Mouse (Mus musculus) hindbrain, embryonic 13.5 days (tissue): Measurements from ENCODE around the gene Ranbp3. TPM values are rescaled to one million over a fixed set of nuclear protein-coding genes. Genes with fewer than 3 reads are reported as not detected.

Source experiments
- ATAC-seq: fragments of 200-750 bp; cut with Nextera tagmentation; 2 replicates; pipeline ENCODE4 v1.8.0; 2017; ENCODE audit warnings: moderate TSS enrichment; ENCODE audit not compliant: low FRiP score
- H3K27ac ChIP-seq: fragments of 300-500 bp; sonication (generic); 2 replicates; pipeline ENCODE4 v1.5.1; 2015; ENCODE audit warnings: inconsistent platforms, mild to moderate bottlenecking, moderate library complexity
- H3K27me3 ChIP-seq: fragments of 300-500 bp; sonication (generic); 2 replicates; pipeline ENCODE4 v1.6.1; 2015; ENCODE audit warnings: mild to moderate bottlenecking, inconsistent platforms
- H3K36me3 ChIP-seq: fragments of 300-500 bp; sonication (generic); 2 replicates; pipeline ENCODE4 v1.6.1; 2015; ENCODE audit warnings: mild to moderate bottlenecking, inconsistent platforms
- H3K4me1 ChIP-seq: fragments of 300-500 bp; sonication (generic); replicated peaks from 2 replicates; pipeline ENCODE4 v1.6.1; 2015; ENCODE audit warnings: inconsistent platforms
- H3K4me2 ChIP-seq: fragments of 300-500 bp; sonication (generic); 2 replicates; pipeline ENCODE4 v1.6.1; 2015; ENCODE audit warnings: inconsistent platforms, mild to moderate bottlenecking, moderate library complexity
- H3K4me3 ChIP-seq: fragments of 300-500 bp; sonication (generic); 2 replicates; pipeline ENCODE4 v1.5.1; 2015; ENCODE audit warnings: mild to moderate bottlenecking, inconsistent platforms
- H3K9ac ChIP-seq: fragments of 300-500 bp; sonication (generic); 2 replicates; pipeline ENCODE4 v1.6.1; 2015; ENCODE audit warnings: mild to moderate bottlenecking, inconsistent platforms
- H3K9me3 ChIP-seq: fragments of 300-500 bp; sonication (generic); 2 replicates; pipeline ENCODE4 v1.6.1; 2016; ENCODE audit warnings: inconsistent platforms
- WGBS: fragments of 180-500 bp; shearing (Covaris S2); methylation state at CpG from one replicate; pipeline ENCODE4 v1.1.7; 2015; 5-methylcytosine and 5-hydroxymethylcytosine counted together
- polyA plus RNA-seq: library from polyadenylated mRNA; unstranded; fragments of >200 nt; fragmentation: Nextera tagmentation; extraction: Ambion mirVana; gene quantifications from 2 replicates; pipeline ENCODE4 v1.2.1, GENCODE M21; 2015

The Ranbp3 gene
- polyA plus RNA-seq, 1 experiment from 2014 or later, result 99.1 TPM

DNA sequence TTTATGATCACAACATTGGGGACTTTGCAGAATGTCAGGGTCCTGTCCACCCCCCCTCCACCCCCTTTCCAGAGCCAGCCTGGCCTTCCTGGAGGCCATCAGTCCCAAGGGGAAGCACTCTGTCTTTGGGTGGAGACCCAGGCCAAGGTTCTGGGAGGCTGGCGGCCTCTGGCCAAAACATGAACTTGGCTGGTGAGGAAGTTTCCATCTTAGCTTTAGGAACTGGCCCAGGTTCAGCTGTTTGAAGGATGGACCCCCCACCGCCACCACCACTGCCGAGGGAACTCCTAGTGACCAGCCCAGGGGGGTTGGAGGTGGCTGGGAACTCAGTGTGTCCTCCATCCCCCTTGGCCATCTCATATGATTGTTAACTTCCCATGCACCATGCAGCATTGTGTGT lies 88.0 kb downstream of the Ranbp3 start:
- H3K27me3 ChIP-seq, result peaks cover 49% of the 10 kb centered on the region
- no peak overlapping the region for H3K4me3 ChIP-seq
- no peaks in the 10 kb centered on the region for H3K36me3 ChIP-seq
- no peaks in the 10 kb centered on the region for H3K9me3 ChIP-seq
- peaks cover 51% of the 10 kb centered on the region for H3K4me1 ChIP-seq
- no peak for ATAC-seq
- 0 out of 2 replicates have a peak overlapping the region, but pooled peaks have one; percentile 70 for H3K4me2 ChIP-seq
- WGBS, result 73% methylated on average over 3 of the region's 3 CpGs
- H3K9ac ChIP-seq, result no peak overlapping the region
- 0 out of 2 replicates have a peak overlapping the region, but pooled peaks have one; percentile 96 for H3K27ac ChIP-seq

Other genes starting within 250 kb of the Ranbp3 start
- 273 TPM in 2 replicates for gene Ptprs, start 196.8 kb upstream of the Ranbp3 start, polyA plus RNA-seq
- not detected in 2 replicates for gene Znrf4, start 160.9 kb upstream of the Ranbp3 start, polyA plus RNA-seq
- 1.2 and 1.8 TPM in 2 replicates for gene Gm20219, start 118.9 kb upstream of the Ranbp3 start, polyA plus RNA-seq
- gene Safb2, start 88.7 kb upstream of the Ranbp3 start, polyA plus RNA-seq, result 76.1 and 76.2 TPM in 2 replicates
- gene Safb, start 88.5 kb upstream of the Ranbp3 start, polyA plus RNA-seq, result 105 and 113 TPM in 2 replicates
- gene 2410015M20Rik, start 63.5 kb upstream of the Ranbp3 start, polyA plus RNA-seq, result 204 and 212 TPM in 2 replicates
- gene Rpl36, start 59.9 kb upstream of the Ranbp3 start, polyA plus RNA-seq, result 1,179 and 1,235 TPM in 2 replicates
- 40.6 and 40.8 TPM in 2 replicates for gene Lonp1, start 46.4 kb upstream of the Ranbp3 start, polyA plus RNA-seq
- 2.1 and 2.4 TPM in 2 replicates for gene Catsperd, start 45.2 kb upstream of the Ranbp3 start, polyA plus RNA-seq
- 507 and 515 TPM in 2 replicates for gene Ndufa11, start 44.5 kb downstream of the Ranbp3 start, polyA plus RNA-seq
- gene Vmac, start 44.7 kb downstream of the Ranbp3 start, polyA plus RNA-seq, result 14.9 and 17.8 TPM in 2 replicates
- gene Nrtn, start 84.2 kb downstream of the Ranbp3 start, polyA plus RNA-seq, result 0.78 and 1.5 TPM in 2 replicates
- 67.1 and 68.7 TPM in 2 replicates for gene Dus3l, start 91.5 kb downstream of the Ranbp3 start, polyA plus RNA-seq
- 1.0 TPM in 2 replicates for gene Prr22, start 97.0 kb downstream of the Ranbp3 start, polyA plus RNA-seq
- gene Rfx2, start 157.7 kb downstream of the Ranbp3 start, polyA plus RNA-seq, result 5.6 and 8.0 TPM in 2 replicates
- 0.06 TPM in 2 replicates for gene Acsbg2, start 201.2 kb downstream of the Ranbp3 start, polyA plus RNA-seq
- 0.27 and 0.41 TPM in 2 replicates for gene 1700061G19Rik, start 202.2 kb downstream of the Ranbp3 start, polyA plus RNA-seq